Mouse (Mus musculus) forelimb bud, embryonic 11.5 days (tissue): ENCODE measurements at regions not wholly inside any gene's neighbourhood (a gene's known extent, or its start where the extent isn't known, plus 50 kb on each side); places are given as distances from the start of the nearest gene placed in this dataset.

Experiments
- DNase-seq: peaks from one replicate; pipeline ENCODE4 v3.0.0-alpha.2; 2012; ENCODE audit warnings: low read depth, low spot score

GRCm38 (mm10) chr12:85527011-85527410 lies 53.3 kb downstream of the Fos start:
- DNase-seq: no peak

- DNase-seq: no peak
Observed at GRCm38 (mm10) chr12:85531638-85532037, 57.9 kb downstream of the Fos start.

GRCm38 (mm10) chr12:85532221-85532612 lies 58.5 kb downstream of the Fos start:
- no peak for DNase-seq

GRCm38 (mm10) chr12:85532613-85533460 lies 59.1 kb downstream of the Fos start:
- no peak for DNase-seq

- DNase-seq: no peak
Observed at GRCm38 (mm10) chr12:85533603-85534002, 59.9 kb downstream of the Fos start.

- no peak for DNase-seq
Observed at GRCm38 (mm10) chr12:85539423-85539822, 59.4 kb upstream of the Jdp2 start.

- DNase-seq: no peak
Observed at GRCm38 (mm10) chr12:85541153-85541552, 57.7 kb upstream of the Jdp2 start.

GRCm38 (mm10) chr12:85542881-85543280 lies 55.9 kb upstream of the Jdp2 start:
- DNase-seq: no peak

GRCm38 (mm10) chr12:85543520-85543919 lies 55.3 kb upstream of the Jdp2 start:
- no peak for DNase-seq

GRCm38 (mm10) chr12:85544801-85545200 lies 54.0 kb upstream of the Jdp2 start:
- DNase-seq: peak; percentile 17

- no peak for DNase-seq
Observed at GRCm38 (mm10) chr12:85545718-85546117, 53.1 kb upstream of the Jdp2 start.

- no peak for DNase-seq
Observed at GRCm38 (mm10) chr12:85548076-85548475, 50.8 kb upstream of the Jdp2 start.
